Mouse (Mus musculus) cortical plate, adult 2 months (tissue): Measurements from ENCODE around the gene Tnnc1.

Source experiments
- CTCF ChIP-seq: fragments of 200-500 bp; IDR thresholded peaks from 2 replicates; pipeline ENCODE4 v1.5.1; 2011; ENCODE audit warnings: mild to moderate bottlenecking, control low read depth, low read length; ENCODE audit not compliant: insufficient read depth; ENCODE audit errors: extremely low read depth
- POLR2A ChIP-seq: fragments of 200-500 bp; IDR thresholded peaks from 2 replicates; pipeline ENCODE4 v1.6.1; 2011; ENCODE audit warnings: mild to moderate bottlenecking, low read length, control low read depth; ENCODE audit not compliant: insufficient read depth; ENCODE audit errors: extremely low read depth

- TF ChIP-seq CTCF (no peak), POLR2A (no peak)
Measured at GRCm38 (mm10) chr14:31214684-31215083, 6.6 kb downstream of the Tnnc1 start.
